Mouse (Mus musculus): ENCODE measurements around the gene Gigyf1. TPM values are rescaled to one million over a fixed set of nuclear protein-coding genes. Genes with fewer than 3 reads are reported as not detected.
A peak's percentile ranks its signal among the peaks of the same experiment; 100 is the strongest.

Gene Gigyf1
- polyA plus RNA-seq, 1 experiment, result 24.4 TPM

DNA sequence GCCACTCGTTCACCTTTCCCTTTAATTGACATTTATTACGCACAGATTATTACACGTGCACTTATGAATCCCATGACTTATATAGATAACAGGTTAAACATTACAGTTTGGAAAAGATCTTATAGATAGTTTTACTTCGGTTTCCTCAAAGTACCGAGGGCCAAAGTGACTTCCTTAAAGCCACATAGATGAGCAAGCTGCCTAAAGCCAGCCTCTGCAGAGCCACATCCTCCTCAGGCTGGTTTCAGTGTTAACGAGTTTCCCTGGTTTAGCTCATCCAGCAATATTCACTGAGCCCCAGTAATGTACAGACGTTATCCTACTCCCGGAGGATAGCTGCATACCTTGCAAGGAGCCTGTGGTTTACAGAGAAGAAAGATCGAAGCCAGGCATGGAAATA is 17.0 kb downstream of the Gigyf1 start:
- no peaks in the 10 kb centered on the region for H3K27me3 ChIP-seq (replicated peaks; ENCODE audit: control insufficient read depth, insufficient read depth, low read length)
- no peak for DNase-seq
- no peak for TF ChIP-seq CTCF (conservative IDR thresholded peaks at IDR 0.05; ENCODE audit: insufficient read depth, insufficient read length, low read depth, low read length)
- TF ChIP-seq POLR2A (IDR thresholded peaks at IDR 0.05; ENCODE audit: low read depth, low read length), result no peak
- H3K36me3 ChIP-seq (ENCODE audit: control insufficient read depth, insufficient read depth, low read length), result no peaks in the 10 kb centered on the region
- H3K27ac ChIP-seq (ENCODE audit: insufficient read depth, low read depth, low read length), result no peak overlapping the region
- peaks cover 5% of the 10 kb centered on the region; the same call in 1 of the 2 replicates for H3K4me1 ChIP-seq (ENCODE audit: control insufficient read depth, insufficient read depth, low read length)
- WGBS, result 76% methylated on average over 9 of the region's 9 CpGs
- H3K4me3 ChIP-seq (ENCODE audit: insufficient read depth, low read depth, low read length), result no peak overlapping the region

DNA sequence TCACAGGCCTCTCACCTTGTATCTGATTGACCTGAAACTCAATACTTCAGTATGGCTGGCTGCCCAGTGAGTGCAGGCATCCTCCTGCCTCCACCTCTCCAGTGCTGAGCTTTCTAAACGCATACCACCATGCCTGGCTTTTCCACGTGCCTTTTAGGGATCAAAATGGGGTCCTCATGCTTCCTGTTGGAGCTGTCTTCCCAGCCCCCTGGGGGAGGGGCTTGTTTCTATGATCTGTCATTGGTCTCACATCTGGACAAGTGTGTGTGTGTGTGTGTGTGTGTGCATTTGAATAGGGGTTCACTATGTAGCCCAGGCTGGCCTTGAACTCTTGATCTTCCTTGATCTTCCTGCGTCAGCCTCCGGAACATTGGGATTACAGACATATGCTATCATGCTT is 19.1 kb downstream of the Gigyf1 start:
- WGBS, result 65% methylated on average over 4 of the region's 4 CpGs
- Histone ChIP-seq H3K36me3 (ENCODE audit: control insufficient read depth, insufficient read depth, low read length) (no peaks in the 10 kb centered on the region), H3K4me1 (ENCODE audit: control insufficient read depth, insufficient read depth, low read length) (peaks cover 4% of the 10 kb centered on the region; the same call in 1 of the 2 replicates), H3K27ac (ENCODE audit: insufficient read depth, low read depth, low read length) (no peak overlapping the region), H3K27me3 (replicated peaks; ENCODE audit: control insufficient read depth, insufficient read depth, low read length) (no peaks in the 10 kb centered on the region), H3K4me3 (ENCODE audit: insufficient read depth, low read depth, low read length) (no peak overlapping the region)
- TF ChIP-seq POLR2A (IDR thresholded peaks at IDR 0.05; ENCODE audit: low read depth, low read length), result no peak
- no peak for TF ChIP-seq CTCF (conservative IDR thresholded peaks at IDR 0.05; ENCODE audit: insufficient read depth, insufficient read length, low read depth, low read length)
- no peak for DNase-seq

DNA sequence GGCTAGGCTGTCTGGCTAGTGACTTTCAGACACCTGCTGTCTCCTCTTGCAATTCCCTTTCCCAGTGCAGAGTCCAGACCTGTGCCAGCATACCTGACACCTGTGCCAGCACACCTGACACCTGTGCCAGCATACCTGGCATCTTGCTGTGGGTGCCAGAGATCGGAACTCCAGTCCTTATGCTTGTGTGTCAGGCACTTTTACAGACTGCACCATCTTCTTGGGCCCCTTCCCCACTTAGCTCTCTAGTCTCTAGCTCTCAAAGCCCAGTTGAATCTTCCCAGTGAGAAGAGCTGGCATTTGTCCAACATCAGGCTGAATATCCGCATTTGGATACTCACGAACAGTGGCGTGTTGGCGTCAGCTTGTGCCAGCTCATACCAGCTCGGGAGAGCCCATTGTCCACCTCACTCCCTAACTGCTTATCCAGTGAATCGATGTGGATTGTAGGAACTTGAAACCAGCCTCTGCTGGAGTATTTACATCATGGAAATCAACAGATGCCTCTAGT is 21.0 kb downstream of the Gigyf1 start:
- no peaks in the 10 kb centered on the region for H3K27me3 ChIP-seq (replicated peaks; ENCODE audit: control insufficient read depth, insufficient read depth, low read length)
- WGBS, result 32% methylated on average over 7 of the region's 7 CpGs
- DNase-seq, result no peak
- no peak overlapping the region for H3K27ac ChIP-seq (ENCODE audit: insufficient read depth, low read depth, low read length)
- H3K4me1 ChIP-seq (ENCODE audit: control insufficient read depth, insufficient read depth, low read length), result no peaks in the 10 kb centered on the region
- H3K4me3 ChIP-seq (ENCODE audit: insufficient read depth, low read depth, low read length), result no peak overlapping the region
- TF ChIP-seq POLR2A (IDR thresholded peaks at IDR 0.05; ENCODE audit: low read depth, low read length) (no peak), CTCF (conservative IDR thresholded peaks at IDR 0.05; ENCODE audit: insufficient read depth, insufficient read length, low read depth, low read length) (no peak)
- H3K36me3 ChIP-seq (ENCODE audit: control insufficient read depth, insufficient read depth, low read length), result no peaks in the 10 kb centered on the region

DNA sequence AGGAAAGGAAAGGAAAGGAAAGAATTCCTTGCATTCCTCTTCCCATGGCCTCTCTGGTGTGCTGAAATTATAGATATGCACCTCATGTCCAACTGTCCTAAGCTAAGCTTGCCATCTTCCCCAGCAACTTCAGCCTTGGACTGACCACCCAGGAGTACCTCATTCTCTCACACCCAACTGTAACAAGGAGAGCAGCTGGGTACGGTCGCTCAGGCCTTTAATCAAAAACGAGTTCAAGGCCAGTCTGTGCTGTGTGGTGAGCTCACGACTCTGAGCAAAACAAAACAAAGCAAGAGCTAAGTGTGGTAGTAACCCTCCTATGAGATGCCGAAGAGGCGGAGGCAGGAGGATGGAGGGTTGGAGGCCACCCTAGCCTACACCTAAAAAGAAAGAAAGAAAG is 22.6 kb downstream of the Gigyf1 start:
- Histone ChIP-seq H3K27me3 (replicated peaks; ENCODE audit: control insufficient read depth, insufficient read depth, low read length) (no peaks in the 10 kb centered on the region), H3K36me3 (ENCODE audit: control insufficient read depth, insufficient read depth, low read length) (no peaks in the 10 kb centered on the region), H3K4me3 (ENCODE audit: insufficient read depth, low read depth, low read length) (no peak overlapping the region), H3K4me1 (ENCODE audit: control insufficient read depth, insufficient read depth, low read length) (no peaks in the 10 kb centered on the region), H3K27ac (ENCODE audit: insufficient read depth, low read depth, low read length) (no peak overlapping the region)
- TF ChIP-seq CTCF (conservative IDR thresholded peaks at IDR 0.05; ENCODE audit: insufficient read depth, insufficient read length, low read depth, low read length) (no peak), POLR2A (IDR thresholded peaks at IDR 0.05; ENCODE audit: low read depth, low read length) (no peak)
- WGBS, result 73% methylated on average over 6 of the region's 6 CpGs
- no peak for DNase-seq

DNA sequence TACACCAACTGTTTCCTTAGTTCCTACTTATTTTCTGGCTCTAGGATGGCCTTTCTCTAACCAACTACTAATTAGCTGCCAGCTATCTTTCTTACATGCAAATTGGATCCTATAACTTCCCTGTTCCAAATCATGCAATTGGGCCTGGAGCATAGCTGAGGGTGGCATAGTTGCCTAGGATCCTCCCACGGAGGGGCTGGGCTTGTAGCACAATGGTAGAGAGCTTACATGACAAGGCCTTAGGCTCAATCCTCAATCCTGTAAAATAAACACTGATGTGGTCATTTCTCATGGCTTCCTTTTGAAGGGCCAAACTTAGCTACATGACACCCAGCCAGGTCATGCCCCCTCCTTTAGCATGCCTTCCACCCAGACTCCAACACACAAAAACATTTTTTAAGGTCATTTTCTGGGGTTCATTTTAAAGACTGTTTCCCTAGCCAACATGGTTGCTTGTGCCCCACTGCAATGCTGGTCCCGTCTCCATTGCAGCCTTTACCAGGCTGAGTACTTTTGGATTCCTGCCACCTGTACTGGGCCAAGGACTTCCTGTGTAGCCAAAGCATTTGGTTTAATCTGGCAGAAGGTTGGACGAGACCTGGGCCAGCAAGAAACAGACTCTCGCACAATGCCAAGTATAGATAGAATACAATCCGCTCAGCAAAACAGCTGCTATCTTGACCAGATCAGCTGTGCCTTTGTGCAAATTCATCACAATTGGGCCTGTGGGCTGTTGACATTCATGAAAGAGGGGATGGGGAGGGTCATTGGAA is 23.6 kb downstream of the Gigyf1 start:
- WGBS, result 71% methylated on average over 5 of the region's 5 CpGs
- TF ChIP-seq POLR2A (IDR thresholded peaks at IDR 0.05; ENCODE audit: low read depth, low read length) (no peak), CTCF (conservative IDR thresholded peaks at IDR 0.05; ENCODE audit: insufficient read depth, insufficient read length, low read depth, low read length) (no peak)
- DNase-seq, result no peak

DNA sequence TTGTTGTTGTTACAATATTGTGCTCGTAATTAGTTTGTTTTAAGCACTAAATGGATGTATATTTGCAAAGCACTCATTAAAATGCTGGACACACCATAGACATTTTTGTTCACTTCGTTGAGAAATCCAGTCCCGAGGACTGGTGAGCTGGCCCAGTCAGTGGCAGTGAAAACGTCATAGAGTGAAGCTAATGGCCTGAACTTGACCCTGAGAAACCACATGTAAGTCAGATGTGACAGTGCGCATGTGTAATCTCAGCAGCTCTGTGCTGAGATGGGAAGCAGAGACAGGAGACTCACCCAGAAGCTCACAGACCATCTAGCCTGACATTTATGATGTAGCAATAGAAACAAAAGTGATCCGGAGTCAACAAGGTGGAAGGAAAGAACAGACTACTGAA is 26.6 kb downstream of the Gigyf1 start:
- H3K36me3 ChIP-seq (ENCODE audit: control insufficient read depth, insufficient read depth, low read length), result no peaks in the 10 kb centered on the region
- 65% methylated on average over 6 of the region's 6 CpGs for WGBS
- no peak overlapping the region for H3K27ac ChIP-seq (ENCODE audit: insufficient read depth, low read depth, low read length)
- H3K27me3 ChIP-seq (replicated peaks; ENCODE audit: control insufficient read depth, insufficient read depth, low read length), result no peaks in the 10 kb centered on the region
- H3K4me3 ChIP-seq (ENCODE audit: insufficient read depth, low read depth, low read length), result no peak overlapping the region
- no peak for DNase-seq
- H3K4me1 ChIP-seq (ENCODE audit: control insufficient read depth, insufficient read depth, low read length), result no peaks in the 10 kb centered on the region
- TF ChIP-seq CTCF (conservative IDR thresholded peaks at IDR 0.05; ENCODE audit: insufficient read depth, insufficient read length, low read depth, low read length) (no peak), POLR2A (IDR thresholded peaks at IDR 0.05; ENCODE audit: low read depth, low read length) (no peak)

More for the DNA sequence above, 23.6 kb downstream of the Gigyf1 start:
- Histone ChIP-seq H3K36me3 (ENCODE audit: control insufficient read depth, insufficient read depth, low read length) (no peaks in the 10 kb centered on the region), H3K4me1 (ENCODE audit: control insufficient read depth, insufficient read depth, low read length) (no peaks in the 10 kb centered on the region), H3K27me3 (replicated peaks; ENCODE audit: control insufficient read depth, insufficient read depth, low read length) (no peaks in the 10 kb centered on the region), H3K4me3 (ENCODE audit: insufficient read depth, low read depth, low read length) (no peak overlapping the region), H3K27ac (ENCODE audit: insufficient read depth, low read depth, low read length) (no peak overlapping the region)

DNA sequence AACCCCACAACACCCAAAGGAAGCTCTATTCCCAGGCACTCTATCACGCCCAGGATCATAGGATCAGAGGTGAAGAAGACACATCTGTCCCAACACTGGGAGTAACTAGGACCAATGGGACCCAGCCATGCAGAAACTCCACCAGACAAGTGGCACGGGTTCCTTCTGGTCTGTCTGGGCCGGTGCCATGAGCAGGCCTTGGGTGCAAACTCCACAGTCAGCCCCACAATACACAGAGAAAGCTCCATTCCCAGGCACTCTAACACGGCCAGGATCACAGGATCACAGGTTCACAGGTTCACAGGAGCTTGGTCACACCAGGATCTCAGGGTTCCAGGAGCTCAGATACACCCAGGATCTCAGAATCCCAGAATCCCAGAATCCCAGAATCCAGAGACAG is 27.2 kb downstream of the Gigyf1 start:
- WGBS, result 63% methylated on average over 4 of the region's 4 CpGs
- H3K36me3 ChIP-seq (ENCODE audit: control insufficient read depth, insufficient read depth, low read length), result no peaks in the 10 kb centered on the region
- no peaks in the 10 kb centered on the region for H3K4me1 ChIP-seq (ENCODE audit: control insufficient read depth, insufficient read depth, low read length)
- no peak overlapping the region for H3K4me3 ChIP-seq (ENCODE audit: insufficient read depth, low read depth, low read length)
- H3K27ac ChIP-seq (ENCODE audit: insufficient read depth, low read depth, low read length), result no peak overlapping the region
- TF ChIP-seq CTCF (conservative IDR thresholded peaks at IDR 0.05; ENCODE audit: insufficient read depth, insufficient read length, low read depth, low read length) (no peak), POLR2A (IDR thresholded peaks at IDR 0.05; ENCODE audit: low read depth, low read length) (no peak)
- DNase-seq, result peak; percentile 62
- no peaks in the 10 kb centered on the region for H3K27me3 ChIP-seq (replicated peaks; ENCODE audit: control insufficient read depth, insufficient read depth, low read length)

Data from kidney, adult 2 months (tissue).